Mouse (Mus musculus): ENCODE measurements around the gene Cfap299. TPM values are rescaled to one million over a fixed set of nuclear protein-coding genes. Genes with fewer than 3 reads are reported as not detected.
"Not testable (repeated sequence)": the region's sequence is repeated elsewhere in the genome, so short reads cannot be mapped to it uniquely, and the experiment has no call there.

Gene Cfap299
- total RNA-seq, 2 experiments from 2014 or later = not detected

DNA sequence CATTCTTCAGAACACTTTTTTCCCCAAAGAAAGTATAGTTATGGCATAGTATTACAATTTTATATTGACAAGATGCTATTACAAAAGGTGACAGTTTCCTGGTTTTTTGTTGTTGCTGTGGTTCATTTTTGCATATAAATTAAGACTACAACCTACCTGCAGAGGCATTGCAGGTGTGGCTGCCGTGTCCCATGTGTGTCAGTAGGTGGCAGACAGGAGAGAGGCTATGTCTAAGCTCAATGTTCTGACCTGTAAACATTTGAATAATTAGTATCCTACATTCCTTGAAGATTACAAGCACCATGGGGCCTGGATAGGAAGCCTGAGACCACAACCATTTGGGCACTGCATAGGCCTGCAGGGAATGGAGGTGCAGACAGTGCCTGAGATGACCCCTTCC, 212.2 kb downstream of the Cfap299 start:
- DNase-seq = no peak

DNA sequence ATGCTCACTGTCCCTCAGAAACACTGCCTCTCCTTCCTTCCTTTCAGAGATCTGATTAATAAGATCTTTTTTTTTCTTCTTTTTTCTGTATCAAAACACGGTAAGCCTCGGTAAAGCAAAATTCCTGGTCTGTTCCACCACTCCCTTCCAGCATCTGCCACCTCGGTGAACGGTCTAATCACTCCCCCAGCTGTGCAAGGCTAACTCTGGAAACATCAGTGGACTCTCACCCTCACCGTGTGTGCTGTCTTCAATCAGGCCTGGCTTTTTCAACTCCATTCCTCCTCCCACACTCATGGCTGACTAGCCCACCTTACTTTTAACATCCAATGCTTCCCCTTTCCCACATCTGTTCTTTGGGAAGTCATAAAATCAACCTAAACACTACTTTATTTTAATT, 221.2 kb downstream of the Cfap299 start:
- no peak for DNase-seq

DNA sequence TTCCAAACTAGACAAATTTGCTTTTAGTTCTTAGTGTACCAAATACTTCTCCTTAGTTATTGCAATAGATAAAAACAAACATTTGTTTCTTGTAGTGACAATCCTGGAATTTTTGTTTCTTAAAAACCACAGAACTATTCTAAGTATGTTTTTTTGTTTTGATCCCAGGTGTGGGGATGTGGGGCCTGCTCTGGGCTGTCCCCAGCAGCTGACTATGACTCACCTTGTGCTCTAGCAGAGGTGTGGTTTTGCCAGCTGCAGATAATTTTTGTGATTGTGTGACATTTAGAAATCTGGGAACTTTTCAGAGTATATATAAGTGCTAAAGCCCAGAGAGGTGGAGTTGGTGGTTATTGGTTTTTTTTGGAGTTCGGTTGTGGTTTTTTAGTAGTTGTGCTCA, 221.8 kb downstream of the Cfap299 start:
- DNase-seq = no peak

DNA sequence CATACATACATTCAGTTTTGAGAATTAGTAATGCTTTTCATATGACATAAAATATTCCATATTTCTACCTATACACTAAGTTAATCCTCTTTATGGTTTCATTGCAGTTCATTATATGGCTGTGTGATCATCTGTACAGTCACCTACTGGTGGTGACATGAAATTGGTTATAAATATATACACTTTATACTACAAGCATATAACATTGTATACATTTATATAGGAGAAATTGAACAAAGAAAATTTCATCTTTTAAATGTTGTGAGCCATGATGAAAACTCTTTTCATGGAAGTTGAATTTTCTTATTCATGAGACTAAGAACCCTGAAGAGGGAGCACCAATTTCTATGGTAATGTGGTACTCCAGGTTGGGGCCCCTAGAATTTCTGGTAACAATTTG, 223.3 kb downstream of the Cfap299 start, which contains the start of gene Gm11111:
Gene Gm11111, plus strand, starts transcription at position 301 of the 400 bp plus-strand sequence.
- DNase-seq = no peak

DNA sequence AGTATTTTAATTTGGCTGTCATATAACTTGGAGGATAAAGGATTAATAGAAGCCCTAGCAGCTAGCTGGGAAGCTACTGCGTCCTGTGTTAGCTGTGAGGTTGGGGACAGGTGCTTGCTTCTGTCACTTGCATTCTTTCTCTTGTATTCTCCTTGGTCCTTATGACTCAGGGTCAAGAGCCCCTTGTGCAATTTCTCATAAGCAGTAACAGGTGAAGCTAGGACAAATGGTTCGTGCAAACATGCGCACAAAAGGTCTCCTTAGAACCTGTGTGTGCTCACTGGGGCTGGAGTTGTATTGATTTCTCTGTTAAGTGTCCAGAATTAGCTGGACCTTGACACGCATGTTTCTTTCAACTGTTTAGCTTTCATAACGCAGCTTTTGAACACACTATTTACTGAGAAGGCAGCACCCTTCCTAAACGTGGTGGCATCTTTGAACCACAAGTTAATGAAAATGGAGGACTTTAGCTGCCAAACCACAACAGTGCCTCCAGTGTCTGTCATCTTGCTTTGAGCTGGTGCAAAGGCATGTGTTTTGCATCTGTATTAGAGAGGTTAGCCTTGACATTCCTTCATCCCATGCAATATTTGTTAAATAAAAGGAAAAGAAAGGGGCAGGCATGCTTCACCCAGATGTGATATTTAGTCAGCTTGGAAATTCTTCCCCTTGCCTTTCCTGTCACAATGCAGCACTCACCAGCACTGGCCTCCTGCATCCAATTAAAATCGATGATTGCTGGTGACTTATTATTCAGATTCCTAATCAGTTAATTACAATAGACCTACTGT, 223.9 kb downstream of the Cfap299 start:
- no peak for DNase-seq

DNA sequence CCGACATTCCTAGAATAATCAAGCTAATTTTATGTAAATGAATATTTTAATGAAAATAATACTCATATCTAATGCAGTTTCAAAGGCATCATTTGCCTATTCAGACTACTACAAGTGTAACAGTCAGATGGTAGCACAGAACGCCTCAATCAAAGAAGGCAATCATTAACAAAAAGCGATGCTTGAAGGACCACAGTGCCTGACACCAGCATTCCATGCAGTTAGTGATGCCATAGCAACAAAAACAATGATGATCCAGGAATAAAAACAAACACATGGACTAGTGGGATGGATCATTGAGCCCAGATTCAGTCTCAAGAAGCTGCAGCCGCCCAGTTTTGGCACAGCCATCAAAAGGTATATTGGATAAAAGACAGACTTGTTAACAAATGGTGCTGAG, 232.2 kb downstream of the Cfap299 start:
- DNase-seq = no peak

DNA sequence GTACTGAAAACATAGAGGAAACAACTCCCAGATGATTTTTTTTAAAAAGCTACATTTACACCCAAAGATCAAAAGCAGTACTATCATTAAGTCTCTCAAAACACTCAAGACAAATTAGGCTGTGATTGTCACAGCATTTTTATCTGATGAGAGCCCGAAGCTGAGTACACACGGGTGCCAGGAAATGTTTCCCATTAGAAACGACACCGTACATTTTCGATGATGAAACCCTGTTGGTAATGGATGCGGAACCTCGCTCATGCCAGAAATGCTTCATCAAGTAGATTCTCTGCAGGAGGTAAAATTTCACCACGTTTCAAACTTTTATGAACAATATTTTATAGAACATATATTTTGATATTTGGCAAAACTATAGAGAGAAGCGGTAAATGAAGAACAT, 233.7 kb downstream of the Cfap299 start:
- DNase-seq = no peak

DNA sequence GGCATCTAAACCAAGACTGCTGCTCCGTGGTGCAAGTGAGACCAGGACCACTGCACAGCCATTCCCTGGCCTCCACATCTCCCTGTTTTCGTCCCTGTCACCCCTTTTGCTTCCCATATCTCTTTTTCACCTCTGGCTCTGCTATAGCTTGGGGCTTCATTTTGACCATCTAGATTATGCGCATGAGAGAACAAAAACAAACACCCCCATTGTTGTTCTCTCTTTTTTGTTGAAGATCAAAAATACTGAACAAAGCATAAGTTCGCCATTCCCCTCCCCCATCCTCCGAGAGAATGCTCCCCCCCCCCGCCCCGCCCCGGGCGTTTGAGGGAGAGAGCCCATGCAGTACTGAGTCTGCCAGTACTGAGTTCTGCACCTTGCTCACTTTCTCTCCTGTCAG, 234.7 kb downstream of the Cfap299 start:
- DNase-seq = no peak

DNA sequence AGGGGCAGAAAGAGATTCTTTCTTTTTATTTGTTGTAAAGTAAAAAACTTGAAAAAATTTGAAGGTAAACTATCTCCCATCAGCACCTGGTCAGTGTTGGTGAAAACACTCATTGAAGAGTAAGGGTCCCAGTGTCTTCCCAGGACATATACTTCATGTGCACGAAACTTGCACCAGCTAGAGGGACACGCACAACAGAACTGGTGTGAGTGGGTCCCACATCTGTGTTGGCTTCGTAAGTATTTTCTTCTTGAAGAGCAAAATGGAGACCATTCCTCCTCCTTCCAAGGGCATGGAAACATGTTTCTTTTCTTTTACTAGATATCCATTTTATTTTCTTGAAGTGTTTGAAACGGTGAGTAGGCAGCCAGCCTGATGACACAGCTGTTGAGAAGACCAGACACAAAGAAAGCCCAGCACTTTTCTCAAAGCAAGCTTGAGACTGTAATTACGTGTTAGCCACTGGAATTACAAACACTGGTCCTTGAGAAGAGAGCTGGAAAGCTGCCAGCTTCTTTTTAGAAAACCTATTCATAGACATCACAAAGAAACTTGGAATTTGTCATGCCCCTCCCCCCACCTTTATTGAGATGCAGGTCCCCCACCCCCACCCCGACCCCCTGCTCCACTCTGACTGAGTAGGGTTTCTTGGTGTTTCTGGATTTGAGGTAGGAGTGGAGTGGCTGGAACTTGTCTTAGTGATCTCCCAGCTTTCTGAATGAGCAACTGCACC, 237.5 kb downstream of the Cfap299 start:
- no peak for DNase-seq

DNA sequence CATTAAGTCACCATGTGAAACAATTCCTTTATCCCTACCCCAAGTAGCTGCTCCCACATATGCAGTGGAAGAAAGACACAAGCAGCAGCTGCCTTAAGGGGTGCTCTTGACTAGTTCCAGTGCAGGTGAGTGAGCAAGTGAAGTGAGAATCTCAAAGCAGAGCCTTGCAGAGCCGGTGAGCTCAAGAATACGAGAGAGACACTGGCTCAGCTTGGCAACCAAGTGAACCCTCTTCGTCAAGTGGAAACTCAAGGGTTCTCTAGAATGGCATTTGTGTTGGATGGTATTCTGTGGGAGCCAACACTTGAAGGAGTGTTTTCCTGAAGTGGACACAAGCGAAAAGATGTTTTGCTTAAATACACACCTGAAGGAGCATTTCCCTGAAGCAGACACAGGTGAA, 239.4 kb downstream of the Cfap299 start:
- DNase-seq = no peak

DNA sequence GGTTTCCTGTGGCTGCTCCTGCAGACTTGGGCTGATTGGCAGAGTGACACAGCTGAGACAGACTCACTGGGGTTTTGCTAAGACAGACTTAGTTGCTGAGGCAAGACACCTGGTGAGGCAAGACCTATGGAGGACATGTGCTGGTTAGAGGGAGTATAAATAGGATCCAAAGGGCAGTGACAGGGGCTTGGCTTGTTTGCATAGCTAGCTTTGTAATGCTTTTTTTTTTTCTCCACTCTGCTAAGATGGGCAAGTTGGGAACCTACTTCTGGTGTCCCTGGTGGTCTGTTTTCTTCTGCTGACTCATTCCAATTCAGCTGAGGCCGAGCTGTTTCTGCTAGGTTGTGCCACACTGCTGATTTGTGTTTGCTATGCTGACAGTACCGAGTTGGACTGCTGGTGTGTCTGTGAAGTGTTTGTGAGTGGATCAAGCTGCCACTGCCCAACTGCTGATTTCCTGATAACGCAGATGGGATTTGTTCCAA, 240.0 kb downstream of the Cfap299 start:
- DNase-seq = no peak

DNA sequence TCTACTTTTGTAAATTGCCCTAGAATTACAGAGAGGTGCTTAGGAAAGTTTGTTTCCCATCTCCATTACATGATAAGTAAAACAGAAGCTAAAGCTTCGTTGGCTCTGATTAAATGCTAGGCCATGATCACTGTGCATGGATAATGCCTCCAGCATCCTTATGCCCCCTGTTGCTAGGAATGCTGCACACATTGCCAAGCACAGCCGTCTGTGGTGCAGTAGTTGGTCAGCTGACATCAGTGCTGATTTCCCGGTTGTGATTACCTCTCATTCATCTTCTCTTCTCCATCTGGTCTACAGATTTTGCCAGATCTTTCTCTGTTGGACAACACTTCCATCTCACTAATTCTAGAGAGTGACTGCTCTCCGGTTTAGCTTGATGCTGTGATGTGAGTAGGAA, 243.3 kb downstream of the Cfap299 start:
- DNase-seq = no peak

DNA sequence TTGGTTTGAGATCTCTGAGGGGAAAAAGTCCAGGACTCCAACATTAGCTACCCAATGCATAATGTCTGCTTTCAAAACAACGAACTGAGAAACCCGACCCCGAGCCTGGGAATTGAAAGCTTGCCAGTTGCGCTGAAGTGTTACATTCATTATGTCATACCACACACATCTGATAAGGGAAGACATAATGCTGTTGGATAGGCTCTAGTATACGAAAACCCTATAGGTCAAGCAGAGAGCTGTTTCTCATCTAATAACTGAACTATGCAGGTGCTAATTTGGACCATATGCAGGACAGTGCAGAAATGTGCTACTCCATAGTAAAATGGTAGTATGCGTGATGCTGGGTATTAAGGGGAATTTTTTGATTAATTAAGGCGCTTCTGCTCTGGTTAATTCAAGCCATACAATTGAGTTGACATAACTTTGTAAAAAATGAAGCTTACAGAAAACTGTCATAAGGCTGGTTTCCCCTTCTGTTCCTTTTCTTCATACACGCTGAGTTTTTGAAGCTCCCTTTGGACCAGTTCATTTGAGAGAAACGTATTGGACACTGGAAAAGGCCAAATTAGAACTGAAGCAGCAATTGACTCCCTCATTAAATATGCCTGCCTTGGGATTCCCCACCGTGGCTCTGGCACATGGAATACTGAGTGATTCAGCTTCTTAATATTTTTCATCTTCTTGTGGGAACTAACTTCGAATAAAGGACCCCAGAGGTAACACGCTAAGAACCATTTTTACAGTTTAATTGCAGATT, 245.8 kb downstream of the Cfap299 start:
- DNase-seq = no peak

DNA sequence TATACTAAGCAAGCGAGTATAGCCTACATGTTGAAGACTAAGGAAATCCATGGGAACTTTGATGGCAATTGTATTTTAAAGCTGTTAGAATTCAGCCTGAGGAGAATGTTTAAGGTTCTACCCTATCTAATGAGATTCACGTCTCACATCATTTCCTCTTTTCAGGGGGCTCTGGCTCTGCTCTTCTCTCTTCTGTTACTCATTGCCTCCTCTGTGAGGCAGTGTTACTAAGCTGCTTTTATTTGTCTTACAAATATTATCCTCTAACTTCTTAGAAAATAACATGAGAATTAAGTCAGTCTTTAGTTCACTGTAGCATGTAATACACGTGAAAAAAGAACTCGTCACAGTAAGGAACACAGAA, 246.3 kb downstream of the Cfap299 start:
- no peak for DNase-seq

DNA sequence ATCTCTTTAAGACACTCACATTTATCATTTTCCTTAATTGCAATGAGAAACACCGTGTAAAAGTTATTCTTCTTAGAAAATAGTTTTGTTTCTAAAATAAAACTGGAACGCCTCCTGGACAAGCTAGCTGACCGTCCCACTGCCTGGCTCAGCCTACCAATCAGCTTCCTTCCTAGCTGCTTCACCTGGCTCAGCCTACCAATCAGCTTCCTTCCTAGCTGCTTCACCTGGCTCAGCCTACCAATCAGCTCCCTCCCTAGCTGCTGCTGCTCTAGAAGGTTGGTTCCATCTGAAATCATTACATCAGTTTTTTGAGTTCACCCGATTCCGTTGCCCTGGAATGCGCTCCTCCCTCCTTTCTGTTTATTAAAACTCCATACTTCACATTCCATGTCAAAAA, 247.4 kb downstream of the Cfap299 start:
- not testable (repeated sequence) for DNase-seq

DNA sequence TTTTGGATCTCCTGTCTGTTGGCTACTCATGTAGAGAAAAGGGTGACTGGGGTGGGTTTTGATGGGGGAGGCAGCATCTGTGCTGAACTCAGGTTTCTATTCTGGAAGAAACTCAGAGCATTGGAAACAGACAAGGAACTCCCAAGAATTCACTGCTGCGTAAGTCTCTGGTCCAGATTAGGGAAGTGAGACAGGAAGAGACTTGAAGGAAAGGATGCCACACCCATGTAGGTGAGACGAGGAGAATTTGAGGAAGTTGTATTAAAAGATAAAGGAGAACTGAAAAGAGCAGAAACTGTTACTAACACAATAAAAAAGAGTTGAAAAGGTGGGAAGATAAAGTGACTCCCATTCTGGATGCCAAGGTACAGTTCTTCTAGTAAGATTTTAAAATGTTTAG, 249.3 kb downstream of the Cfap299 start:
- no peak for DNase-seq

DNA sequence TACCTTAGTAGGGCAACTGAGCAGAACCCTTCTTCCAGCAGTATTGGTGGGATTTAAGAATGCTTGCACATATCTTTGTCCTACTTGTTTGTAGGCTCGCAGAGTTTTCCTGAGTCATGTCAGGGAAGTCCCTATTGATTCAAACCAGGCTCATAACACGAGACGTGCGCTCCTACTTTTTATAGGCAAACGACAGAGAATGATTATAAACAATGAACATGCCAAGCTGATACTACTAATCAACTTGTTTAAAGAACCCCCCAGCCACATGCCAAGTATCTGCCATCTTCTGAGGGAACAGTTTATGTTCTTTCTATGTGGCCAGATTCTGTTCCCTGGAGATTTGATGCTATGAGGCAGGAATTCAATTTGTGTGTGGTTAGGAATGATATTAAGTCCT, 251.7 kb downstream of the Cfap299 start:
- DNase-seq = no peak

DNA sequence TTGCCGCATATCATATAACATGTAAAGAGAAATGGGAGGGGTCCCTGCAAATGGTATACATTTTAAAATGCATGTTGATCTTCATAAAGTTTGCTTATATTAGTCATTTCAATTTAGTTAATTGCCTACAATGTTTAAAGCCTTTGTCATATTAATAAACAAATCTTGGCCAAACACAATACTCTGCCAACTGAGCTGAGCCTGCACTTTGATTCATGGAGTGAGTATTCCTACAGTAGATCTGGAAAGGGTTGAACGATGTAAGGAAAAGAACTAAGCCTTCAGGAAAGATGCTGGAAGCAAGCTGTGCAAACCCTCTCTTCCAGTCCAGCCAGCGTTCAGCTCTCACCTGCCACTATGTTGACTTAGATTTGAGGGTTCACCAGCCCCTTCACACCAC, 252.9 kb downstream of the Cfap299 start:
- no peak for DNase-seq

DNA sequence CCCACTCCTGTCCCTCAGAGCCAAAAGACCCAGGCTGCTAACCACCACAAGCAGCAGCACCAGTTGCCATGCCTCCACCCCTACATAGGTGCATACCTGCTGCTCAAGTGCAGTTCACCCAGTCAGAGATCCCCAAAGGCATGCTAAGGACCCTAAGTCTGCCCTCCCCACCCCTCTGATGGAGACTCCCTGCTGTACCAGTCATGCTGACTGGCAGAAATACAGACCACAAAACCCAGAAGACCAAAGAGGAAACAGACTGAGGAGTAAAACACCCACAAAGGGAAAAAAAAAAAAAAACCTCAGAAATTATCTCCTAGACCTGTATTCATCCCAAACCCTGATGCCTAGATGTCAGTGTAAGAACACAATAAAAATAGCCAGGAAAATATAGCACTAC, 256.8 kb downstream of the Cfap299 start:
- DNase-seq = no peak

DNA sequence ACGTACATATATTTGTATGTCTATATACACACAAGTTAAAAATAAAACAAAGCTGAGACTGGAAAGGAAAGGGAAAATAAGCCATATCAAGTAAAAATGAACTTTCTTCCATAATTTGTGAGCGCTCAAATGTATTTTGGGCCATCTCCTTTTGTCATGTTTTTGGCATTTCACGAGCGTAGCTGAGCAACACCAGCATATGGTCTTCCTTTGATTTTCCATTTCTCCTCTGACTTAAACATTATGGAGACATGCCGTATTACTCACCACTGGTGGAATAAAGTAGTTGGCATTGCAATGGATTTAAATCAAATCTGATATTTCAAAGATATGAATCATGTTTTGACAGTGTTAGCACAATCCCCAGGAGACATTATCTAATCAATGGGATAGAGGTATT, 284.4 kb downstream of the Cfap299 start:
- no peak for DNase-seq

DNA sequence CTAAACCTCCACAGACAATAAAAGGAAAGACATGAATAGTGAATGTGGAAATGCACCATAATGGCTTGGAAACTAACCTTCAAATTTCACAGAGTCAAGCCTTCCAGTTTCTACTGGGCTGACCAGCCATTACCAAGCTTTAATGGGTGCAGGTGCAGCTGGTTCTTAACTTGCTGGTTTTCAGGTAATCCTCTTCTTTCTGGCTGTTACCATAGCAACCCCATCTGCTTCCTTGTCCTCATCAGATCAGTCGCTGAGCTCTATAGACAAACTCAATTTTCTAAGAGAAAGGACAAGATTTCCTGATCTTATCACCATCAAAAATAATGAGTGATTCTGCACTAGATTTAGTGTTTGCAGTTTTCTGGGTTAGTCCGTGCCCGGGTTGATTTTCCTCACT, 287.8 kb downstream of the Cfap299 start:
- no peak for DNase-seq

DNA sequence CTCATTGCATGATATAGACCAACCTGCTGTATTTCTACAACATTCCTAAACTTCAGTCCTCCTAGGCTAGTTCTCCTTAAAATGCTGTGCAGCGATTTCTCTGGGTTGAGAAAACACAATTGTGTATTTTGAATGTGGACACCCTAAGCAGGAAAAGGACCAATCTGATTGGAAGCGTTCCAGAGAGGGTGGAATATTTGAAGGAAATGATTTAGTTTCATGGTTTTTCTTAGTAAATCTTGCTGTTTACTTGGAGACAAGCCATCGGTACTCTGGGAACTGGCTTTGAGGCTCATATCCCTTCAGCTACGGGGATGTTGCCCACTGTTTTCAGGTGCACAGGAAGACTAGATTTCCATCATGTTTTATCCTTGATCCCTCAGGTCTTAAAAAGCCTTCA, 288.3 kb downstream of the Cfap299 start:
- DNase-seq = no peak

DNA sequence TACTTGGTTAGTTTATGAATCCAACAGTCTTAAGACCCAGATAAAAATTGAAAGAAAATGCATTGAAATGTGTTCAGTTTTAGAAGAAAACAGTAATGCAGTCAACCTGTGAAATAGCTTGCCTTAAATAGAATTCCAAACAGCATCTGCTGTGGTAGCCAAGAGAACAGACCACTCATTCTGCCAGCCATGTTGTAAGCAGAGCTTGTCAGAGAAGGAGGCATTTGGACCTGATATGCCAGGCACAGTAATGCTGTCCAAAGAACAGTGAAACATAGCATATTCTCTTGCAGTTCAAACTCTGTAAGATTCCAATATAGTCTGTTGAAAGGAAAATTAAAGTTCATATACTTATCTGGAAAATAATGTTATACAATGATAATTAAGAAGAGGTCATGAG, 321.2 kb downstream of the Cfap299 start:
- no peak for DNase-seq

Data from gastrocnemius, postnatal 10 days (tissue).